In the genomic region with DNA sequence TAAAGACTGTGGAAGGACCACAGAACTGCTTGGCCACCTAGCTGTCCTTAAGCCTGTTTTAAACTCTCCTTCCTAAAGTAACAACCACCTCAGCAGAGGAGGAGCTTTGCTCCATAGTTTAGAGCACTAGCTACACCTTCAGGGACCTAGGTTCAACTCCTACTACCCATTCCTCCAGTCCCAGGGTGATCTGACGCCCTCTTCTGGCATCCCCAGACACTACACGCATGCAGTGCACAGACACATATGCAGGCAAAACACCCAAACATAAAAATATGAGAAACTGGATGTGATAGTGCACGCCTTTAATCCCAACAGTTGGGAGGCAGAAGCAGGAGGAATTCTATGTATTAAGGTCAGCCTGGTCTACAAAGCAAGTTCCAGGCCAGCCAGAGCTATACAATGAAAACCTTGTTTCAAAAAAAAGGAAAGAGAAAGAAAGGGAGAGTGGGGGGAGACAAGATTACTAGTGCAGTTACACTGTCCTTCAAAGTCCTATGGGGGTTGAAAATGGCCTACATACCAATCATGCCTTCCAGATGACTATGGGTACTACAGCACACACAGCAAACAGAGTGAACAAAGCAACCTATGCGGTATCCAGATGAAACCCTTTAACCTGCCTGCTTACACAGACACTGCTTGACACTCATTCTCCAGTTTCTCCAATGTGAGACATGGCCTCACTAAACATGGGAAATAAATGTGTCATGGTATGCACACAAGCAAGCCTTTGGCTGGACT, we compare ENCODE assay signal across 15 mouse cellular contexts. TPM values are rescaled to one million over a fixed set of nuclear protein-coding genes. Genes with fewer than 3 reads are reported as not detected.
DNase-seq lines count a peak whose midpoint lies in the region; ATAC-seq and TF ChIP-seq lines count a peak whose summit lies in the region.
"Had no signal": no experiment of that assay in that cellular context is flagged by ENCODE, and none has a peak within 500 bp of the region (broad histone marks: within the 10 kb centered on the region; RNA-seq: fewer than 3 reads in every experiment).

No protein-coding gene starts in this region.

- 86% methylated on average over 4 of the region's 4 CpGs for WGBS in hindbrain, postnatal 0 days
- WGBS in hindbrain, embryonic 13.5 days, result 86% methylated on average over 4 of the region's 4 CpGs
- 67% methylated on average over 4 of the region's 4 CpGs for WGBS in lung, postnatal 0 days
- 79% methylated on average over 4 of the region's 4 CpGs for WGBS in small intestine, adult 2 months

- no peak overlapping the region for H3K4me2 ChIP-seq in hindbrain, postnatal 0 days (ENCODE audit: low read depth, low read length)
- no peak overlapping the region for H3K4me2 ChIP-seq in hindbrain, embryonic 13.5 days
- H3K4me2 ChIP-seq in lung, postnatal 0 days (replicated peaks; ENCODE audit: low read depth, low read length), result no peak overlapping the region
- H3K4me2 ChIP-seq: hindbrain, embryonic 15.5 days had no signal

- peak; percentile 14; the same call in 1 of the 2 replicates for TF ChIP-seq EP300 in lung, postnatal 0 days (IDR thresholded peaks at IDR 0.05)

- no peak overlapping the region for H3K9ac ChIP-seq in hindbrain, postnatal 0 days (replicated peaks; ENCODE audit: low read length)
- H3K9ac ChIP-seq in hindbrain, embryonic 13.5 days, result no peak overlapping the region
- H3K9ac ChIP-seq in lung, postnatal 0 days (replicated peaks; ENCODE audit: low read depth), result no peak overlapping the region
- H3K9ac ChIP-seq: hindbrain, embryonic 15.5 days had no signal

- H3K9me3 ChIP-seq in hindbrain, postnatal 0 days (ENCODE audit: low read length), result no peaks in the 10 kb centered on the region
- H3K9me3 ChIP-seq in hindbrain, embryonic 13.5 days, result no peaks in the 10 kb centered on the region
- no peaks in the 10 kb centered on the region for H3K9me3 ChIP-seq in lung, postnatal 0 days (ENCODE audit: low read length)
- H3K9me3 ChIP-seq: hindbrain, embryonic 15.5 days; megakaryocyte, embryonic 14.5 days had no signal

- no peaks in the 10 kb centered on the region for H3K4me1 ChIP-seq in hindbrain, postnatal 0 days (ENCODE audit: insufficient read depth, low read length)
- 0 out of 2 replicates have a peak, but pooled peaks cover 4% of the 10 kb centered on the region for H3K4me1 ChIP-seq in hindbrain, embryonic 13.5 days (replicated peaks)
- H3K4me1 ChIP-seq in lung, postnatal 0 days (ENCODE audit: insufficient read depth, low read depth, low read length), result no peaks in the 10 kb centered on the region
- H3K4me1 ChIP-seq in small intestine, adult 2 months (ENCODE audit: control insufficient read depth, insufficient read depth, insufficient read length, low read length), result no peaks in the 10 kb centered on the region
- H3K4me1 ChIP-seq: hindbrain, embryonic 15.5 days had no signal

- no peaks in the 10 kb centered on the region for H3K27me3 ChIP-seq in hindbrain, postnatal 0 days (ENCODE audit: insufficient read depth, low read length)
- H3K27me3 ChIP-seq in hindbrain, embryonic 13.5 days, result no peaks in the 10 kb centered on the region
- no peaks in the 10 kb centered on the region for H3K27me3 ChIP-seq in lung, postnatal 0 days (replicated peaks; ENCODE audit: insufficient read depth, low read length)
- no peaks in the 10 kb centered on the region for H3K27me3 ChIP-seq in small intestine, adult 2 months (ENCODE audit: control insufficient read depth, insufficient read depth, low read length)
- H3K27me3 ChIP-seq: hindbrain, embryonic 15.5 days; megakaryocyte, embryonic 14.5 days had no signal

- no peak for TF ChIP-seq POLR2A in small intestine, adult 2 months (IDR thresholded peaks at IDR 0.05; ENCODE audit: low read depth, low read length)

- H3K4me3 ChIP-seq in hindbrain, postnatal 0 days (ENCODE audit: low read length), result no peak overlapping the region
- no peak overlapping the region for H3K4me3 ChIP-seq in hindbrain, embryonic 13.5 days
- H3K4me3 ChIP-seq in lung, postnatal 0 days (ENCODE audit: low read depth, low read length), result no peak overlapping the region
- no peak overlapping the region for H3K4me3 ChIP-seq in small intestine, adult 2 months (ENCODE audit: low read depth, low read length)
- H3K4me3 ChIP-seq: hindbrain, embryonic 15.5 days; megakaryocyte, embryonic 14.5 days had no signal

- H3K36me3 ChIP-seq in hindbrain, postnatal 0 days (ENCODE audit: insufficient read depth, low read length), result peaks cover 6% of the 10 kb centered on the region; the same call in 1 of the 2 replicates
- H3K36me3 ChIP-seq in hindbrain, embryonic 13.5 days, result peaks cover 28% of the 10 kb centered on the region
- H3K36me3 ChIP-seq in lung, postnatal 0 days (ENCODE audit: insufficient read depth, low read length), result peaks cover 10% of the 10 kb centered on the region; the same call in 1 of the 2 replicates
- peaks cover 36% of the 10 kb centered on the region for H3K36me3 ChIP-seq in small intestine, adult 2 months (ENCODE audit: control insufficient read depth, insufficient read depth, low read length)

- peak; percentile 3 for DNase-seq in adrenal gland, adult 2 months
- DNase-seq in adrenal gland, postnatal 25 days, result no peak
- no peak for DNase-seq in hindbrain, postnatal 0 days (ENCODE audit: low spot score)
- DNase-seq in lung, postnatal 0 days (ENCODE audit: low spot score), result no peak
- no peak for DNase-seq in lung, postnatal 14 days
- no peak for DNase-seq in spleen, postnatal 14 days (ENCODE audit: low spot score in 2 of 2)
- DNase-seq: adrenal gland, postnatal 36 days; cerebellum, adult 18-20 months; embryo, embryonic 11 days; kidney, postnatal 14 days; spleen, adult 18-20 months had no signal

- no peak overlapping the region for H3K27ac ChIP-seq in hindbrain, postnatal 0 days
- no peak overlapping the region for H3K27ac ChIP-seq in hindbrain, embryonic 13.5 days
- no peak overlapping the region for H3K27ac ChIP-seq in lung, postnatal 0 days (ENCODE audit: low read length)
- H3K27ac ChIP-seq in small intestine, adult 2 months (ENCODE audit: insufficient read depth, low read depth, low read length), result no peak overlapping the region
- H3K27ac ChIP-seq: hindbrain, embryonic 15.5 days had no signal

- no peak for ATAC-seq in hindbrain, postnatal 0 days
- no peak for ATAC-seq in hindbrain, embryonic 13.5 days (ENCODE audit: low FRiP score)
- peak; percentile 66 for ATAC-seq in lung, postnatal 0 days

- peak; percentile 43 for TF ChIP-seq CTCF in hindbrain, postnatal 0 days (IDR thresholded peaks at IDR 0.05; ENCODE audit: low read depth)
- TF ChIP-seq CTCF in lung, postnatal 0 days (IDR thresholded peaks at IDR 0.05), result peak; percentile 46
- TF ChIP-seq CTCF in small intestine, adult 2 months (IDR thresholded peaks at IDR 0.05; ENCODE audit: extremely low read depth, insufficient read length, insufficient replicate concordance, low read depth, low read length), result peak; percentile 13; the same call in 1 of the 2 replicates

RNA-seq across cellular contexts. Expression of gene Wnt4, which starts 38.9 kb away (rescaled TPM):
- 10 to 100 TPM; 73.0 to 83.3 TPM for total RNA-seq in adrenal gland, adult 2 months (2021)
- 76.8 and 107 TPM in 2 replicates for polyA plus RNA-seq in adrenal gland, adult 2 months (2012; rRNA removed)
- total RNA-seq in adrenal gland, postnatal 25 days (2021), result 84.6 and 96.5 TPM in 2 replicates
- 3.1 and 3.8 TPM in 2 replicates for total RNA-seq in hindbrain, postnatal 0 days (2014; rRNA removed)
- polyA plus RNA-seq in hindbrain, postnatal 0 days (2015; fragmentation: Nextera tagmentation; extraction: Ambion mirVana), result 3.2 and 3.4 TPM in 2 replicates
- 1.2 and 1.5 TPM in 2 replicates for polyA plus RNA-seq in hindbrain, embryonic 13.5 days (2015; fragmentation: Nextera tagmentation; extraction: Ambion mirVana)
- 2.1 and 2.2 TPM in 2 replicates for polyA plus RNA-seq in lung, postnatal 0 days (2015; fragmentation: Nextera tagmentation; extraction: Ambion mirVana)
- 6.0 and 6.9 TPM in 2 replicates for polyA plus RNA-seq in small intestine, adult 2 months (2012; rRNA removed)

RNA-seq across cellular contexts. Expression of gene Cdc42, which starts 41.3 kb away (rescaled TPM):
- 100 to 1,000 TPM; 419 to 486 TPM for total RNA-seq in adrenal gland, adult 2 months (2021)
- 23.1 and 24.7 TPM in 2 replicates for polyA plus RNA-seq in adrenal gland, adult 2 months (2012; rRNA removed)
- 429 and 434 TPM in 2 replicates for total RNA-seq in adrenal gland, postnatal 25 days (2021)
- total RNA-seq in hindbrain, postnatal 0 days (2014; rRNA removed), result 394 and 490 TPM in 2 replicates
- polyA plus RNA-seq in hindbrain, postnatal 0 days (2015; fragmentation: Nextera tagmentation; extraction: Ambion mirVana), result 1,008 and 1,049 TPM in 2 replicates
- 840 and 841 TPM in 2 replicates for polyA plus RNA-seq in hindbrain, embryonic 13.5 days (2015; fragmentation: Nextera tagmentation; extraction: Ambion mirVana)
- polyA plus RNA-seq in lung, postnatal 0 days (2015; fragmentation: Nextera tagmentation; extraction: Ambion mirVana), result 545 and 582 TPM in 2 replicates
- polyA plus RNA-seq in small intestine, adult 2 months (2012; rRNA removed), result 11.5 and 25.9 TPM in 2 replicates

Comparison
In these comparisons a context has a peak if more than half of its experiments do, and no peak if none do; other contexts are left out.
1. RNA of gene Cdc42, which starts 41.3 kb away (polyA plus RNA-seq): 1,008 to 1,049 TPM in hindbrain, postnatal 0 days, 840 to 841 TPM in hindbrain, embryonic 13.5 days and 545 to 582 TPM in lung, postnatal 0 days; 11.5 to 25.9 TPM in small intestine, adult 2 months and 23.1 to 24.7 TPM in adrenal gland, adult 2 months; every median in the first group is over 10 times any median in the second.
2. Peak in every context shown above with its lines, with median percentiles within 50 percentile points of each other: CTCF ChIP-seq.